Mouse (Mus musculus): Measurements from ENCODE around the gene Fndc9. TPM values are rescaled to one million over a fixed set of nuclear protein-coding genes. Genes with fewer than 3 reads are reported as not detected.

Fndc9 gene
- 0.08 and 0.13 TPM in 2 replicates for polyA plus RNA-seq (2014; fragmentation: Nextera tagmentation; extraction: Ambion mirVana)

GRCm38 (mm10) chr11:46235334-46235733 lies at the start of gene Fndc9:
Gene Fndc9, plus strand, starts transcription at chr11:46235531.
- H3K4me3 ChIP-seq (ENCODE audit: control insufficient read depth in 1 of 2, insufficient read depth in 1 of 2, low read depth in 1 of 2, low read length in 2 of 2) = no peak within 1 kb of the TSS
- H3K4me1 ChIP-seq (ENCODE audit: control insufficient read depth in 2 of 2, insufficient read depth in 2 of 2, low read length in 2 of 2) = peaks cover 6 to 7% of the 10 kb centered on the region in 2 experiments; a peak in 3 of 4 replicates
- H3K36me3 ChIP-seq (ENCODE audit: control insufficient read depth, insufficient read depth, low read length) = 0 out of 2 replicates have a peak, but pooled peaks cover 3% of the 10 kb centered on the region
- no peak within 1 kb of the TSS for H3K4me2 ChIP-seq (ENCODE audit: low read length)
- ATAC-seq (ENCODE audit: insufficient number of reproducible peaks, insufficient read depth, low FRiP score, low read depth) = no peak
- H3K27me3 ChIP-seq (ENCODE audit: control insufficient read depth, insufficient read depth, low read length) = no peaks in the 10 kb centered on the region
- H3K27ac ChIP-seq (replicated peaks in 1 of 2; ENCODE audit: control insufficient read depth in 1 of 2, insufficient read depth in 1 of 2, low read depth in 2 of 2, low read length in 2 of 2) = no peak within 1 kb of the TSS
- H3K9ac ChIP-seq (ENCODE audit: low read length) = no peak within 1 kb of the TSS
- no peaks in the 10 kb centered on the region for H3K9me3 ChIP-seq (ENCODE audit: control insufficient read depth, low read length)
- WGBS = 74% methylated on average over 11 of the region's 11 CpGs

- H3K27ac ChIP-seq (replicated peaks in 1 of 2; ENCODE audit: control insufficient read depth in 1 of 2, insufficient read depth in 1 of 2, low read depth in 2 of 2, low read length in 2 of 2) = no peak overlapping the region
- WGBS = 72% methylated on average over 2 of the region's 2 CpGs
- peaks cover 3 to 4% of the 10 kb centered on the region in 2 experiments; a peak in 2 of 4 replicates for H3K4me1 ChIP-seq (ENCODE audit: control insufficient read depth in 2 of 2, insufficient read depth in 2 of 2, low read length in 2 of 2)
- H3K27me3 ChIP-seq (ENCODE audit: control insufficient read depth, insufficient read depth, low read length) = no peaks in the 10 kb centered on the region
- no peak overlapping the region for H3K4me3 ChIP-seq (ENCODE audit: control insufficient read depth in 1 of 2, insufficient read depth in 1 of 2, low read depth in 1 of 2, low read length in 2 of 2)
- H3K9me3 ChIP-seq (ENCODE audit: control insufficient read depth, low read length) = no peaks in the 10 kb centered on the region
- H3K9ac ChIP-seq (ENCODE audit: low read length) = no peak overlapping the region
- H3K4me2 ChIP-seq (ENCODE audit: low read length) = no peak overlapping the region
- H3K36me3 ChIP-seq (ENCODE audit: control insufficient read depth, insufficient read depth, low read length) = no peaks in the 10 kb centered on the region
- ATAC-seq (ENCODE audit: insufficient number of reproducible peaks, insufficient read depth, low FRiP score, low read depth) = no peak
These were observed 47.0 kb upstream of the Fndc9 start for GRCm38 (mm10) chr11:46188283-46188682.

- WGBS = 70% methylated on average over 4 of the region's 4 CpGs
- Histone ChIP-seq H3K27me3 (ENCODE audit: control insufficient read depth, insufficient read depth, low read length) (no peaks in the 10 kb centered on the region), H3K4me2 (ENCODE audit: low read length) (no peak overlapping the region), H3K4me1 (ENCODE audit: control insufficient read depth in 2 of 2, insufficient read depth in 2 of 2, low read length in 2 of 2) (peaks cover 7 to 16% of the 10 kb centered on the region in 2 experiments; a peak in 3 of 4 replicates), H3K4me3 (ENCODE audit: control insufficient read depth in 1 of 2, insufficient read depth in 1 of 2, low read depth in 1 of 2, low read length in 2 of 2) (no peak overlapping the region), H3K36me3 (ENCODE audit: control insufficient read depth, insufficient read depth, low read length) (no peaks in the 10 kb centered on the region), H3K9me3 (ENCODE audit: control insufficient read depth, low read length) (no peaks in the 10 kb centered on the region), H3K9ac (ENCODE audit: low read length) (no peak overlapping the region), H3K27ac (replicated peaks in 1 of 2; ENCODE audit: control insufficient read depth in 1 of 2, insufficient read depth in 1 of 2, low read depth in 2 of 2, low read length in 2 of 2) (0 out of 4 replicates have a peak overlapping the region, but pooled peaks of 1 of the 2 experiments have one; percentile 14)
- no peak for ATAC-seq (ENCODE audit: insufficient number of reproducible peaks, insufficient read depth, low FRiP score, low read depth)
These were observed 41.2 kb upstream of the Fndc9 start for GRCm38 (mm10) chr11:46194175-46194574.

GRCm38 (mm10) chr11:46200664-46201063 lies 34.7 kb upstream of the Fndc9 start:
- Histone ChIP-seq H3K27me3 (ENCODE audit: control insufficient read depth, insufficient read depth, low read length) (no peaks in the 10 kb centered on the region), H3K27ac (replicated peaks in 1 of 2; ENCODE audit: control insufficient read depth in 1 of 2, insufficient read depth in 1 of 2, low read depth in 2 of 2, low read length in 2 of 2) (peak overlapping the region in 1 of 2 experiments; percentile 69; a peak in 3 of 4 replicates), H3K4me1 (ENCODE audit: control insufficient read depth in 2 of 2, insufficient read depth in 2 of 2, low read length in 2 of 2) (peaks cover 40 to 44% of the 10 kb centered on the region in 2 experiments), H3K4me2 (ENCODE audit: low read length) (no peak overlapping the region), H3K9ac (ENCODE audit: low read length) (no peak overlapping the region), H3K4me3 (ENCODE audit: control insufficient read depth in 1 of 2, insufficient read depth in 1 of 2, low read depth in 1 of 2, low read length in 2 of 2) (no peak overlapping the region), H3K36me3 (ENCODE audit: control insufficient read depth, insufficient read depth, low read length) (no peaks in the 10 kb centered on the region), H3K9me3 (ENCODE audit: control insufficient read depth, low read length) (no peaks in the 10 kb centered on the region)
- ATAC-seq (ENCODE audit: insufficient number of reproducible peaks, insufficient read depth, low FRiP score, low read depth) = no peak
- WGBS = 93% methylated on average over 11 of the region's 11 CpGs

GRCm38 (mm10) chr11:46201636-46202546 lies 33.4 kb upstream of the Fndc9 start:
- Histone ChIP-seq H3K9me3 (ENCODE audit: control insufficient read depth, low read length) (no peaks in the 10 kb centered on the region), H3K9ac (ENCODE audit: low read length) (no peak overlapping the region), H3K27me3 (ENCODE audit: control insufficient read depth, insufficient read depth, low read length) (no peaks in the 10 kb centered on the region), H3K4me2 (ENCODE audit: low read length) (peak overlapping the region; percentile 47), H3K4me1 (ENCODE audit: control insufficient read depth in 2 of 2, insufficient read depth in 2 of 2, low read length in 2 of 2) (peaks cover 44 to 52% of the 10 kb centered on the region in 2 experiments), H3K27ac (replicated peaks in 1 of 2; ENCODE audit: control insufficient read depth in 1 of 2, insufficient read depth in 1 of 2, low read depth in 2 of 2, low read length in 2 of 2) (peak overlapping the region; percentile 69 to 86), H3K36me3 (ENCODE audit: control insufficient read depth, insufficient read depth, low read length) (no peaks in the 10 kb centered on the region), H3K4me3 (ENCODE audit: control insufficient read depth in 1 of 2, insufficient read depth in 1 of 2, low read depth in 1 of 2, low read length in 2 of 2) (no peak overlapping the region)
- WGBS = 31% methylated on average over 20 of the region's 20 CpGs
- peak; percentile 64 for ATAC-seq (ENCODE audit: insufficient number of reproducible peaks, insufficient read depth, low FRiP score, low read depth)

- Histone ChIP-seq H3K4me1 (ENCODE audit: control insufficient read depth in 2 of 2, insufficient read depth in 2 of 2, low read length in 2 of 2) (peaks cover 44 to 52% of the 10 kb centered on the region in 2 experiments), H3K9ac (ENCODE audit: low read length) (no peak overlapping the region), H3K4me2 (ENCODE audit: low read length) (peak overlapping the region; percentile 47), H3K9me3 (ENCODE audit: control insufficient read depth, low read length) (no peaks in the 10 kb centered on the region), H3K27me3 (ENCODE audit: control insufficient read depth, insufficient read depth, low read length) (no peaks in the 10 kb centered on the region), H3K36me3 (ENCODE audit: control insufficient read depth, insufficient read depth, low read length) (no peaks in the 10 kb centered on the region), H3K27ac (replicated peaks in 1 of 2; ENCODE audit: control insufficient read depth in 1 of 2, insufficient read depth in 1 of 2, low read depth in 2 of 2, low read length in 2 of 2) (peak overlapping the region; percentile 69 to 86), H3K4me3 (ENCODE audit: control insufficient read depth in 1 of 2, insufficient read depth in 1 of 2, low read depth in 1 of 2, low read length in 2 of 2) (no peak overlapping the region)
- ATAC-seq (ENCODE audit: insufficient number of reproducible peaks, insufficient read depth, low FRiP score, low read depth) = 0 out of 2 replicates have a peak, but pooled peaks have one; percentile 46
- WGBS = 1% methylated on average over 10 of the region's 10 CpGs
These were observed 32.8 kb upstream of the Fndc9 start for GRCm38 (mm10) chr11:46202547-46202887.

- Histone ChIP-seq H3K4me2 (ENCODE audit: low read length) (no peak overlapping the region), H3K27ac (replicated peaks in 1 of 2; ENCODE audit: control insufficient read depth in 1 of 2, insufficient read depth in 1 of 2, low read depth in 2 of 2, low read length in 2 of 2) (no peak overlapping the region; a peak in 1 of 4 replicates), H3K36me3 (ENCODE audit: control insufficient read depth, insufficient read depth, low read length) (no peaks in the 10 kb centered on the region), H3K4me1 (ENCODE audit: control insufficient read depth in 2 of 2, insufficient read depth in 2 of 2, low read length in 2 of 2) (peaks cover 38 to 51% of the 10 kb centered on the region in 2 experiments), H3K27me3 (ENCODE audit: control insufficient read depth, insufficient read depth, low read length) (no peaks in the 10 kb centered on the region), H3K4me3 (ENCODE audit: control insufficient read depth in 1 of 2, insufficient read depth in 1 of 2, low read depth in 1 of 2, low read length in 2 of 2) (no peak overlapping the region), H3K9me3 (ENCODE audit: control insufficient read depth, low read length) (no peaks in the 10 kb centered on the region), H3K9ac (ENCODE audit: low read length) (no peak overlapping the region)
- no peak for ATAC-seq (ENCODE audit: insufficient number of reproducible peaks, insufficient read depth, low FRiP score, low read depth)
- 88% methylated on average over 9 of the region's 9 CpGs for WGBS
These were observed 30.5 kb upstream of the Fndc9 start for GRCm38 (mm10) chr11:46204841-46205240.

Measured in heart, embryonic 14.5 days (tissue).